Mouse (Mus musculus): ENCODE measurements around the gene Gm2000.

DNA sequence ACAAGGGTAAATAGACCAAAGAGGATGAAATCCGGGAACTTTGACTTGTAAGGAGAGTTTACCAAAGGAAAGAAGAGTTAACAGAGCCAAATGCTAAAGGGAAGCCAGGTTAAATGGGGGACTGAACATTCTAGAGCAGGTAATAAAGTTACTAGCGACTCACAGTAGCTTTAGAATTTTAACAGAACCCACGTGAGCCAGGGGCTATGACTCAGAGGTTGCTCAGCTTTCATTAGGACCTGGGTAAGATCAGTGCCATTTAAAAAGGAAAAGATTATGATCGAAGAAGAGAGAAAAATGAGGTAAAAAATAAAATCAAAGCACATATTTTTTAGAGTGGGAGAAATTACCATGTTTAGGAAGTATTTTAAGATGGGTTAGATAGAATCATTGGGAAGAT, 25.0 kb upstream of the Gm2000 start:
- TF ChIP-seq CTCF (IDR thresholded peaks at IDR 0.05; ENCODE audit: extremely low read depth, insufficient read depth, low read length) (no peak), POLR2A (IDR thresholded peaks at IDR 0.05; ENCODE audit: extremely low read depth, insufficient read depth, low read length) (no peak)

All from cortical plate, adult 2 months (tissue).